Mouse (Mus musculus) embryo, embryonic 10.5 days (tissue): ENCODE measurements around the gene Pspn.

ENCODE experiments used
- DNase-seq: peaks from one replicate; pipeline ENCODE4 v3.0.0-alpha.2; 2015; ENCODE audit warnings: low spot score

Pspn gene

DNA sequence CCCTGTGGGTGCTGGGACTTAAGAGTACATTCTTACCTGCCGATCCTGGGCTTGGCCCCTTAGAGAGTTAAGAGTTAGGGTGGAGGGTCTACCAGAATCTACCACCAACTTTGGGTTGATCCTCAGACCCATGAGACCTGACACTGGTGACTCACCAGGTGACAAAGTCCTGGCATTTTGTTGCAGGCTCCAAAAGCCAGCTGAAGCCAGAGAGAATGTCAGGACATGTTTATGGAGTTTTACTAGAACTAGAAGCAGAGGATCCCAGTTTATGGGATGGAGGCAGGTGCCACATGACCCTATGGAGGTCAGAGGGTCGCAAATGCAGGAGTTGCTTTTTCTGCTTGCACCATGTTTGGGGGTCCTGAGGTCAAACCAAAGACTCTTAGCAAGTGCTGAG, 3.3 kb downstream of the Pspn start:
- no peak for DNase-seq

- DNase-seq, result no peak
Measured at GRCm38 (mm10) chr17:56995046-56995445, 4.8 kb downstream of the Pspn start.

DNA sequence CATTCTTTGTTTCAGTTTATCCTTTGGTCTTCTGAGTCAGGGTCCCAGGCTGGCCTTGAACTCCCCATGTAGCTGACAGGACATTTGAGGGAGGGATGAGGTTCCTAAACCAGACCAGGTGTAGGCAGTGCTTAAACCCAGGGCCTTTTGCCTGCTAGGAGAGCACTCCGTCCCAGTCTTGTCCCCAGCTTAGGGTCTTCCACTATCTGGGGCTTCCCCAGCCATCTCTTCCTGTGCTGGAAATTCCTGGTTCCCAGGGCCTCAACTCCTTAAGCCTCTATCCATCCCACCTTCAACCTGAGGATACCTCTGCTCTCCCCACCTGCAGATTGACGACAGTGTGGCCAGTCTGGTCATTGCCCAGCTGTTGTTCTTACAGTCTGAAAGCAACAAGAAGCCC, 8.9 kb downstream of the Pspn start:
- no peak for DNase-seq

- DNase-seq, result peak; percentile 97
Measured at GRCm38 (mm10) chr17:56990115-56990746, 9.6 kb downstream of the Pspn start, which contains the start of gene Clpp. Gene Clpp (plus strand): TSS chr17:56990305.

- DNase-seq, result peak; percentile 94
Measured at GRCm38 (mm10) chr17:56989467-56990114, 10.2 kb downstream of the Pspn start.

DNA sequence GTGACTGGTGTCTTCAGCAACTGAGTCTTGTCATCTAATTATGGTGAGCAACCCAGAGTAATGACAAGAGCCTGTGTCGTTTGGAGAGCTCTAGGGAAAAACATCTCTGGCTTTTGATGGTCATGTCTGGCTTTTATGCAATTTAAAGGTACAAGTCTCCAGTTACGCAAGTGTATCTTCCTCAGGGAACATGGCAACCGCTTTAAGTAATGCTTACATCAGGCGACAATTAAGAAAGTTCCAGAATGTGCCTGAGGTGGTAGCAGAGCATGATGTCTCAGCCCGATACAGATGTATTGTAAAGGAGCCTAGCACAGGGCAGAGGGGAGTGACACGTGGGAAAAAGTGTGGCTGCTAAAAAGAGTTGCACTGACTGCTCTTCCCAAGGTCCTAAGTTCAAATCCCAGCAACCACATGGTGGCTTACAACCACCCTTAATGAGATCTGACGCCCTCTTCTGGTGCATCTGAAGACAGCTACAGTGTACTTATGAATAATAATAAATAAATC, 10.8 kb downstream of the Pspn start:
- DNase-seq, result no peak

GRCm38 (mm10) chr17:56988441-56988840, 11.4 kb downstream of the Pspn start:
- DNase-seq, result no peak

GRCm38 (mm10) chr17:56986105-56986805, 13.6 kb downstream of the Pspn start:
- no peak for DNase-seq

DNA sequence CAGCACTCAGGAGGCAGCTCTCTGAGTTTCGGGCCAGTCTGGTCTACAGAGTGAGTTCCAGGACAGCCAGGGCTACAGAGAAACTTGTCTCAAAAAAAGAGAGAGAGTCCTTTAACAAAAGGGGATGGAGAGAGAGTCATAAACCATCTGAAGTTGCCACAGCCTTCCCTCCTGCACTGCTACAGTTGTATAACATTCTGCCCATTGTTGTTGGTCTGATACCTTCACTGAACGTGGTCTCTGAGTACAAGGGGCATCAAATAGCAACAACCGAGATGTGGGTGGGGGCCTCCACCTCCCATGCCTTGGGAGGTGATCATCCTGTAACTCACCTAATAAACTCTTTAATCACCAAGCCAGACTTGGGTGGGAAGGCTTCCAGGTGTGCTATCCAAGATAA, 14.2 kb downstream of the Pspn start:
- no peak for DNase-seq

GRCm38 (mm10) chr17:56984886-56985285, 14.9 kb downstream of the Pspn start:
- DNase-seq, result no peak

DNA sequence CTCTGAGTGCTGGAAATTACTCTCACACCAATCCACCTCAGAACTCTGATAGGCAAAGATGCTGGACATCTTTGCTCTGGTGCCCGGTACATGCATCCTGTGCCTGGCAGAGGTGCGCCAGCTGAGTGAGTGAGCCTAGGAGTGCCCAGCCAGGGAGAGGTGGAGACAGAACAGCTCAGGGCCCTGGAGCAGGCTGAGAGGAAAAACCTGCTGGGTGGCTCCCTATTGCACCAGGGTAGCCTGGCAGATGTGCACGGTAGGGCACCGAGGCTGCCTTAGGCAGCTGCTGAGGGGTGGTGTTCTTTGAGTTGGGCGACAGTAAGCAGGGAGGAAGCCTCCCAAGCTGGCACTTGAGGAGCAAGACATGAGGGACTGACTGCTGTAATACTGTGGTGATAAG, 17.8 kb downstream of the Pspn start, which contains the start of gene Acer1:
Gene Acer1 (minus strand): TSS at position 114 of the 400 bp plus-strand sequence.
- DNase-seq, result no peak

DNA sequence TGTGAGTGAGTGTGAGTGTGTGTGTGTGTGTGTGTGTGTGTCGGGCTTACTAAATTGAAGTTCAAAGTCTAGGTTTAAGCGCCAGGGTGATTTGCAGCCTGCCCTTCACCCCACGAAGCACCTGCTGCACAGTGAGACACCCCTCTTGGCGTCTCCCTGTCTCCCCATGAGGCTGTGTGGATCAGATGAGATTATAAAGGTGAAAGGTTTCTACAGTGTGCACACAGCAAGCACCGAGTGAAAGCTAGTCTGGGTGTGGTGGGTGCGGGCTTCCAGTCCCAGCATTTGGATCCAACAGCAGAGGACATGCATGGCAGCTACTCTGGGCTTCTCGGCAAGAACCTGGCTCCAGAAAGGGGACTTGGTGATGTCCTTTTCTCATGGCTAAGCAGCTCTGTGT, 18.8 kb downstream of the Pspn start:
- no peak for DNase-seq

DNA sequence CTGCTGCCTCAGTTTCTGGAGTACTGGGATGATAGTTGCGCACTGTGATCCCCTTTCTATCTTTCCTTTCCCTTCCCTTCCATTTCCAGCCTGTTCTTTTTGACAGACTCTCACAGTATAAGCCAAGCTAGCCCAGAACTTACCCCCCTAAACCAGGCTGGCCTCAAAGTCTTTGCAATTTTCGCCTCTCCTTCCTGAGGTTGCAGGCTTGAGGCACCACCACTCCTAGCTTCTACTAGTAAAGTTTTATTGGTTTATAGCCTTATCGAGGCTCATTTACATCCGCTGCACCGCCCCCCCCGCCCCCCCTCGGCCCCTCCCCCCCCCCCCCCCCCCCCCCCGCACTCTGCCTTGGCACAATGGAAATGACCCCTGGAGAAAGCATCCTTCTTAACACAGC, 20.3 kb downstream of the Pspn start:
- no peak for DNase-seq

GRCm38 (mm10) chr17:56976531-56977390, 23.1 kb downstream of the Pspn start:
- no peak for DNase-seq

GRCm38 (mm10) chr17:56975391-56975790, 24.4 kb downstream of the Pspn start:
- DNase-seq, result no peak

DNA sequence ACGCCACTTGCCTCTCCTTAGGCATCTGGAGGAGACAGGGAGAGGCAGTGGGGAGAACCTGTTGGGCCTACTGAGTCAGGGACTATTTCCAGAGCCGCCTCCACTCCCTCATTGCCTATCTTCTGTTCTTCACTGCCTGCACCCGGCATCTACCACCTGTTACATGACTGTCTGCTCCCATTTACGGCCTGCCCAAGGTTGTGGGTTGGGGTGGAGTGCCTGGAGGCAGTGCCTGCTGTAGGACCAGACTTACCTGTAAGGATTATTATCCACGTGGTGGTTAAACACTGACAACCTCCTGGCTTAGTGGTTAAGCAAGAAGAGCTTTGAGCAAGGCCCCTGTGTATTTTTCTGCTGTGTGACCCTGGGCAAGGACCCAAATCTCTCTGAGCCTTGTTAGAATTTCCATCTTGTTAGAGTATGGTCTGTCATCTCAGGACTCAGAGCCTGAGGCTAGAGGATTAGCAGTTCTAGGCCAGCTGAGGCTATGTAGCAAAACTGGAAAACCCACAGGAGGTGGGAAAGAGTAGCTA, 25.0 kb downstream of the Pspn start:
- no peak for DNase-seq

DNA sequence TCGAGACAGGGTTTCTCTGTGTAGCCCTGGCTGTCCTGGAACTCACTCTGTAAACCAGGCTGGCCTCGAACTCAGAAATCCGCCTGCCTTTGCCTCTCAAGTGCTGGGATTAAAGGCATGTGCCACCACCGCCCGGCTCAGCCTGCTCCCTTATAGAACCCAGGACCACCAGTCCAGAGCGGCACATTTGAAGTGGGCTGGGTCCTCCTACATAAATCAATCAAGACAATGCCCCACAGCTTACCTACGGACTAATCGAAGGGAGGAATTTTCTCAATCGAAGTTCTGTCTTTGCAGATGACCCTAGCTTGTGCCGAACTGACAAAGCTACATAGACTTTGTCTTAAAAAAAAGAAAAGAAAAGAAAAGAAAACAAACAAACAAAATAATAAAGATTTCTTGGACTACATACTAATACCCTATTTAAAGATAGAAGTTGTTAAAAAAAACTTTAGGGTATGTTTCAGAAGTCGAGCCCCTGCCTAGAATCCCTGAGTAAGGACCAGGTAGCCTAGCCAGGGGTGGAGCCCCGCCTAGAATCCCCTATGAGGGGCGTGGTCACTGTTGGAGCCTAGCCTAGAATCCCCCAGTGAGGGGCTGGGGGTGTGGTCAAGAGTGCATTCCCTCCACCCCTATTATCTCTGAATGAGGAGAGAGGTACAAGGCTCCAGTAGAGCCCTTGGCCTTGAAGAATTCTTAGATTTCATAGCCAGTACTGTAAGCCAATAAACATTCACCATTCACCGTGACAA, 25.7 kb downstream of the Pspn start:
- DNase-seq, result no peak

DNA sequence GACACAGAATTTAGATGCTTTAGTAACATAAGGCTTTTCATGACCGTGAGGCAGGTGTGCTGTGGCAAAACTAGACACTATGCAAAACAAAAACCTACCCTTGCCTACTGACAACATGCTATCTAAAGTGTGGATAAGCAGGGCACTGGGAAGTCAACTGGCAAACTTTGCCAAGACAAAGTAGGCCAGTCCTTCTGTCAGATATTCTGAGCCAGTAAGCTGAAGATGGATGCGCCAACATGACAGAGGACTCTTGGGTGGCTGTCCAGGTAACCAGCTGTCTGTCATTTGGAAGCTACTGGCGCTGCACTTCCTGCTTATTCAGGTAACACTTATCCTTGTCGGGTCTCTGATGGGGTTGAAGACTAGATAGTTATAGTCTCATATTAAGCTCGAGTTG, 29.7 kb downstream of the Pspn start:
- no peak for DNase-seq

DNA sequence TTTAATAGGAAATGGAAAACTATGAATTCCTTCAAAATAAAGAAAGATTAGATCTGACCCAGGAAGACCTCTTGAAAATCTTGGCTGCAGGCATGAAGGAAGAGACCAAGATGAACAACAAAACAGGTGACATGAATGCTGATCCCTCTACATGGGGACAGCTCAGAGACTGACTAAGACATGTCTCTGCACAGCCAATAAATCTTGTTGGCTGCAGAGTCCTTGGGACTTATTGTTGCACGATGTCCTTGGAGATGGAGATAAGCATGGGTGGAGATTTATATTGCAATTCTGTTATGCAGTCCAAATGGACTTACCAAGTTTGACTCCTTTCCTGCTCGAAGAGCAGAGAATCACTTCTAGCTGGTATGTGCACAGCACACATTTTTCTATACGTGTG, 30.5 kb downstream of the Pspn start:
- no peak for DNase-seq

DNA sequence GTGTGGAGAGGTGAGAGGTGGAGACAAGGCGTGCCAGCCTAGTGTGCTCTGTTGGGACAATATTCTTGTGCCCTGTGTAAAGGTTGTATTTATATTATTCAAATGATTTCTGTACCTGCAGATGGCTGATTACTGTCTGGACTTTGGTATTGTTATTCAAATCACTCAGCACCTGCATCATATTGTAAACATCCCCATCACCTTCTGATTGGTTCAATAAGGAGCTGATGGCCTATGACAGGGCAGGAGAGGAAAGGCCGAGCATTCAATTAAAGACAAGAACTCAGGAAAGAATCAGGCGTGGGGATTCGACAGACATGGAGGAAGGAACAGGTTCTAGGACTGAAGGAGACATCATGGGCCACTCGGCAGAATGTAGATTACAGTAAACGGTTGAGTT, 36.2 kb downstream of the Pspn start:
- DNase-seq, result no peak
